Mouse (Mus musculus): ENCODE results near the gene Spic.

The Spic gene

GRCm38 (mm10) chr10:88631330-88631953 is 53.4 kb downstream of the Spic start:
- no peak for DNase-seq

GRCm38 (mm10) chr10:88630663-88631329 is 54.0 kb downstream of the Spic start:
- DNase-seq, result no peak

GRCm38 (mm10) chr10:88627052-88627451 is 57.8 kb downstream of the Spic start:
- no peak for DNase-seq

GRCm38 (mm10) chr10:88626176-88626575 is 58.6 kb downstream of the Spic start:
- no peak for DNase-seq

Data from cerebellum, adult 8-10 months (tissue).